Mouse (Mus musculus) limb, embryonic 13.5 days (tissue): Measurements from ENCODE around the gene Rimbp2. TPM values are rescaled to one million over a fixed set of nuclear protein-coding genes. Genes with fewer than 3 reads are reported as not detected.
"Not testable (repeated sequence)": the region's sequence is repeated elsewhere in the genome, so short reads cannot be mapped to it uniquely, and the experiment has no call there.

Source experiments
- ATAC-seq: fragments of 200-750 bp; cut with Nextera tagmentation; 2 replicates; pipeline ENCODE4 v1.8.0; 2017; ENCODE audit warnings: low read depth, moderate number of reproducible peaks, moderate TSS enrichment; ENCODE audit not compliant: low FRiP score
- H3K27ac ChIP-seq: fragments of 300-500 bp; sonication (generic); 2 replicates; pipeline ENCODE4 v1.5.1; 2015; ENCODE audit warnings: inconsistent platforms, mild to moderate bottlenecking, moderate library complexity
- H3K27me3 ChIP-seq: fragments of 300-500 bp; sonication (generic); 2 replicates; pipeline ENCODE4 v1.6.1; 2015; ENCODE audit warnings: mild to moderate bottlenecking, inconsistent platforms
- H3K36me3 ChIP-seq: fragments of 300-500 bp; sonication (generic); 2 replicates; pipeline ENCODE4 v1.6.1; 2015; ENCODE audit warnings: inconsistent platforms, mild to moderate bottlenecking, moderate library complexity
- H3K4me1 ChIP-seq: fragments of 300-500 bp; sonication (generic); 2 replicates; pipeline ENCODE4 v1.6.1; 2015; ENCODE audit warnings: inconsistent platforms
- H3K4me2 ChIP-seq: fragments of 300-500 bp; sonication (generic); replicated peaks from 2 replicates; pipeline ENCODE4 v1.6.1; 2015; ENCODE audit warnings: inconsistent platforms, mild to moderate bottlenecking, moderate library complexity
- H3K4me3 ChIP-seq: fragments of 300-500 bp; sonication (generic); 2 replicates; pipeline ENCODE4 v1.5.1; 2015; ENCODE audit warnings: moderate library complexity, mild to moderate bottlenecking, inconsistent platforms
- H3K9ac ChIP-seq: fragments of 300-500 bp; sonication (generic); 2 replicates; pipeline ENCODE4 v1.6.1; 2015; ENCODE audit warnings: mild to moderate bottlenecking, inconsistent platforms
- H3K9me3 ChIP-seq: fragments of 300-500 bp; sonication (generic); 2 replicates; pipeline ENCODE4 v1.6.1; 2016; ENCODE audit warnings: inconsistent platforms
- whole genome bisulfite sequencing: fragments of 180-500 bp; shearing (Covaris S2); methylation state at CpG from one replicate; pipeline ENCODE4 v1.1.7; 2015; 5-methylcytosine and 5-hydroxymethylcytosine counted together
- polyA plus RNA-seq: library from polyadenylated mRNA; unstranded; fragments of >200 nt; fragmentation: Nextera tagmentation; extraction: Ambion mirVana; gene quantifications from 2 replicates; pipeline ENCODE4 v1.2.1, GENCODE M21; 2015

Rimbp2 gene
- polyA plus RNA-seq, 1 experiment from 2014 or later, result 0.04 TPM

DNA sequence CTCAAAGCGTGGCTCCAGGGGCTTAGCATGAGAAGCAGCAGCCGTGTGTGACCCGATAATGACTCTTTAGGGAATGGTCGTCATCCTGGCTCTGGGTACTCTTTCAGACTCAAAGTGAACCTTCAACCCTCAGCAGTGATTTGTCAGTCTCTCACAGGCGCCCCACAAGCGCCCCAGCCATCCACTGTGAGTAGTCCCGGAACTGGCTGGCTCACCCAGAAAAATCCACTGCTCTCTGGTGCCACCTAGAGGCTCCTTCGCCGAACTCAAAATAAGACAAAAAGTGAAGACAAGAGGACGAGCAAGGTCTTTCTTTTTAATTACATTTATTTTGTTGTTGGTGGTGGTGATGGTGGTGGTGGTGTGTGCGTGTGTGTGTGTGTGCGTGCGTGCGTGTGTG, 18.0 kb upstream of the Rimbp2 start:
- ATAC-seq, result no peak
- H3K36me3 ChIP-seq, result no peaks in the 10 kb centered on the region
- peaks cover 7% of the 10 kb centered on the region for H3K9me3 ChIP-seq
- H3K4me3 ChIP-seq, result no peak overlapping the region
- H3K27me3 ChIP-seq, result no peaks in the 10 kb centered on the region
- no peak overlapping the region for H3K27ac ChIP-seq
- 16% methylated on average over 14 of the region's 14 CpGs for whole genome bisulfite sequencing
- no peaks in the 10 kb centered on the region for H3K4me1 ChIP-seq
- peak overlapping the region; percentile 28 for H3K4me2 ChIP-seq
- no peak overlapping the region for H3K9ac ChIP-seq

GRCm38 (mm10) chr5:128970878-128971277, 17.6 kb upstream of the Rimbp2 start:
- WGBS, result 67% methylated on average over 10 of the region's 10 CpGs
- no peaks in the 10 kb centered on the region for H3K4me1 ChIP-seq
- no peaks in the 10 kb centered on the region for H3K27me3 ChIP-seq
- no peaks in the 10 kb centered on the region for H3K36me3 ChIP-seq
- H3K4me3 ChIP-seq, result no peak overlapping the region
- ATAC-seq, result no peak
- peaks cover 7% of the 10 kb centered on the region for H3K9me3 ChIP-seq
- H3K27ac ChIP-seq, result no peak overlapping the region
- peak overlapping the region; percentile 28 for H3K4me2 ChIP-seq
- no peak overlapping the region for H3K9ac ChIP-seq

DNA sequence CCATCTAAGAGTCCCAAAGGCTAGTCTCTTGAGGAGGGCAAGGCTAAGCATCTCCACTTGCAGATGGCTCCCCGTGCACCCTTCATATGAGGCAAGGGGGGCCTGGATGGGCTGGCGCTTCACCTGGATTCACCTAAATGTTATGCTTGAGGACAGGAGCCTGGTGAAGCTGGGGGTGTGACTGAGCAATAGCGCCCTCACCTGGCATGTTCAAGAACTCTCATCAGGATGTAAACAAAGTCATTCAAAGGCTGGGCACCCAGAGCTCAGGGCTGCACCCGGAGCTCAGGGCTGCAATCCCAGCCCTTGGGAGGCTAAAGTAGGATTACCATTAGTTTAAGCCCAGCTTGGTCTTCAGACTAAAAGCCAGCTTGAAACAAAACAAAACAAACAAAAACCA, 11.1 kb upstream of the Rimbp2 start:
- WGBS, result 50% methylated on average over 4 of the region's 4 CpGs

GRCm38 (mm10) chr5:128958916-128959315, 5.6 kb upstream of the Rimbp2 start:
- peaks cover 18% of the 10 kb centered on the region for H3K9me3 ChIP-seq
- H3K36me3 ChIP-seq, result no peaks in the 10 kb centered on the region
- H3K27ac ChIP-seq, result no peak overlapping the region
- no peak overlapping the region for H3K4me3 ChIP-seq
- WGBS, result 84% methylated on average over 3 of the region's 3 CpGs
- no peaks in the 10 kb centered on the region for H3K4me1 ChIP-seq
- ATAC-seq, result no peak
- H3K4me2 ChIP-seq, result no peak overlapping the region
- no peak overlapping the region for H3K9ac ChIP-seq
- peaks cover 2% of the 10 kb centered on the region; the same call in 1 of the 2 replicates for H3K27me3 ChIP-seq

More for the DNA sequence above, 11.1 kb upstream of the Rimbp2 start:
- H3K4me1 ChIP-seq, result no peaks in the 10 kb centered on the region
- no peaks in the 10 kb centered on the region for H3K27me3 ChIP-seq
- H3K27ac ChIP-seq, result no peak overlapping the region
- no peak overlapping the region for H3K9ac ChIP-seq
- H3K36me3 ChIP-seq, result no peaks in the 10 kb centered on the region
- H3K4me3 ChIP-seq, result no peak overlapping the region
- H3K9me3 ChIP-seq, result peaks cover 16% of the 10 kb centered on the region
- no peak overlapping the region for H3K4me2 ChIP-seq
- no peak for ATAC-seq

GRCm38 (mm10) chr5:128954371-128954770, 1.1 kb upstream of the Rimbp2 start:
- ATAC-seq, result not testable (repeated sequence)
- 90% methylated on average over 5 of the region's 5 CpGs for WGBS

DNA sequence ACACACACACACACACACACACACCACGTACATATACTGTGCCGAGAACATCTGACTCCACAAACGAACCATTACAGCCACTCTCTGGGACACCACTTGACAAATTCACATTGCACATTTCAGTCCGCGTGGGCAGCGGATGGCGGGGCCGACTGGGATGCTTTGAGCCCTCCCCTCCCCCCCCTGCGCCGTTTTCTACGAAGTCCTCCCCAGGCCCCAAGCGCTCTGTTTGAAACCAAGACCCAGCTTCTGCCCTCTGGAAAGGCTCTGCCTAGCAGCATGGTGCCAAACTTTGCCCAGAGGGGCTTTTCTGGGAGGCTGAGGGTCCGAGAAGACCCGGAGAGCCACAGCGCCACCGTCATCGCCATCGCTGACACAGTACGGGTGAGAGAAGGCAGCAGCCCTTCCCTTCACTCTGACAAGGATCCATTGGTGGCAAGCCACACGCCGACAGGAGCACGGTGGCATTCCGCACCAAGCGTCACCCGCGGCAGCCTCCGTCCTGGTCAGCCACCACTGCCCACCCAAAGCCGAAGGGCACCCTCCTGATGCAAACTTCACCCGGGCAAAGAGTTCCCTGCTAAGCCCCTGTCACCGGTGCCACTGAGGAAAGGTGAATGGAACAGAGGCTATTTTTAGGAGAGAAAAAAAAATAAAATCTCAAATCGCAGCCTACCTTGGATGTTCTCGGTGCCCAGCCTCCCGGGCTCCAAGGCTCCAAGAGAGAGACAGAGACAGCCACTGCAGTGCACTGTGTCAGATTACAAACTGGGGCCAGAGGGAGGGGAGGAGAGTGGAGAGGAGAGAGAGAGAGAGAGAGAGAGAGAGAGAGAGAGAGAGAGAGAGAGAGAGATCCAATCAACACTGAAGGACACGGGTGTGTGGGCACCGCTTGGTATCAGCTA, 743 bp downstream of the Rimbp2 start:
- no peaks in the 10 kb centered on the region for H3K36me3 ChIP-seq
- 0 out of 2 replicates have a peak, but pooled peaks cover 7% of the 10 kb centered on the region for H3K9me3 ChIP-seq
- H3K4me2 ChIP-seq, result peak overlapping the region; percentile 71
- peaks cover 34% of the 10 kb centered on the region for H3K27me3 ChIP-seq
- H3K27ac ChIP-seq, result no peak overlapping the region
- WGBS, result under 1% methylated on average over 33 of the region's 35 CpGs
- H3K4me3 ChIP-seq, result peak overlapping the region; percentile 42
- peak overlapping the region; percentile 56 for H3K9ac ChIP-seq
- H3K4me1 ChIP-seq, result peaks cover 7% of the 10 kb centered on the region
- ATAC-seq, result no peak

More at GRCm38 (mm10) chr5:128954371-128954770, 1.1 kb upstream of the Rimbp2 start:
- peaks cover 34% of the 10 kb centered on the region for H3K27me3 ChIP-seq
- not testable (repeated sequence) for H3K36me3 ChIP-seq, H3K4me2 ChIP-seq, H3K9ac ChIP-seq, H3K9me3 ChIP-seq, H3K27ac ChIP-seq, H3K4me3 ChIP-seq, H3K4me1 ChIP-seq

- no peak overlapping the region for H3K9ac ChIP-seq
- peaks cover 34% of the 10 kb centered on the region for H3K27me3 ChIP-seq
- no peak overlapping the region for H3K4me3 ChIP-seq
- 0 out of 2 replicates have a peak, but pooled peaks cover 7% of the 10 kb centered on the region for H3K9me3 ChIP-seq
- no peak overlapping the region for H3K27ac ChIP-seq
- H3K4me1 ChIP-seq, result peaks cover 7% of the 10 kb centered on the region
- no peak for ATAC-seq
- peak overlapping the region; percentile 71; the same call in 1 of the 2 replicates for H3K4me2 ChIP-seq
- WGBS, result 35% methylated on average over 4 of the region's 4 CpGs
- no peaks in the 10 kb centered on the region for H3K36me3 ChIP-seq
These were observed 1.8 kb downstream of the Rimbp2 start for GRCm38 (mm10) chr5:128951472-128951871.

DNA sequence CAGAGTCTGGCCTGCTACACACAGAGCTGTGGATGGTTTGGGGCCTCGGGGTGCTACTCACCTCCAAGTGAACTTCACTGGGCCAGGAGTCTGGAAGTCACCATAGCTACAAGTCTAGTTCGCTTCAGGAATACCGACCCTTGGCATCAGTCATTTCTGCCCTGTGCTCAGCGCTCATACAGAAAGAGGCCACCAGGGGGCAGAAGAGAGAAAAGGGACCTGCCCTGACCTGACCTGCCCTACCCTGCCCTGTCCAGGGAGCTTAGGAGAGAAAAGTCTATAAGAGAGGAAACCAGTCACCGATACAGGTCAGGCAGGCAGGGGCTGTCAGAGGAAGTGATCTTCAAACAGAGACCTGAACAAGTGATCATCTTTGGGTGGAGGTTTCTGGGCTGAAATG, 6.2 kb downstream of the Rimbp2 start:
- no peaks in the 10 kb centered on the region for H3K36me3 ChIP-seq
- H3K9me3 ChIP-seq, result no peaks in the 10 kb centered on the region
- no peaks in the 10 kb centered on the region for H3K4me1 ChIP-seq
- no peak overlapping the region for H3K27ac ChIP-seq
- H3K4me2 ChIP-seq, result no peak overlapping the region
- 78% methylated on average over 5 of the region's 5 CpGs for WGBS
- no peak overlapping the region for H3K4me3 ChIP-seq
- no peak overlapping the region for H3K9ac ChIP-seq
- H3K27me3 ChIP-seq, result peaks cover 14% of the 10 kb centered on the region
- no peak for ATAC-seq

GRCm38 (mm10) chr5:128940436-128940835, 12.8 kb downstream of the Rimbp2 start:
- Histone ChIP-seq H3K27me3 (no peaks in the 10 kb centered on the region), H3K9me3 (no peaks in the 10 kb centered on the region), H3K4me1 (0 out of 2 replicates have a peak, but pooled peaks cover 1% of the 10 kb centered on the region), H3K27ac (no peak overlapping the region), H3K9ac (no peak overlapping the region), H3K36me3 (no peaks in the 10 kb centered on the region), H3K4me2 (no peak overlapping the region), H3K4me3 (no peak overlapping the region)
- no peak for ATAC-seq
- 66% methylated on average over 10 of the region's 10 CpGs for WGBS

DNA sequence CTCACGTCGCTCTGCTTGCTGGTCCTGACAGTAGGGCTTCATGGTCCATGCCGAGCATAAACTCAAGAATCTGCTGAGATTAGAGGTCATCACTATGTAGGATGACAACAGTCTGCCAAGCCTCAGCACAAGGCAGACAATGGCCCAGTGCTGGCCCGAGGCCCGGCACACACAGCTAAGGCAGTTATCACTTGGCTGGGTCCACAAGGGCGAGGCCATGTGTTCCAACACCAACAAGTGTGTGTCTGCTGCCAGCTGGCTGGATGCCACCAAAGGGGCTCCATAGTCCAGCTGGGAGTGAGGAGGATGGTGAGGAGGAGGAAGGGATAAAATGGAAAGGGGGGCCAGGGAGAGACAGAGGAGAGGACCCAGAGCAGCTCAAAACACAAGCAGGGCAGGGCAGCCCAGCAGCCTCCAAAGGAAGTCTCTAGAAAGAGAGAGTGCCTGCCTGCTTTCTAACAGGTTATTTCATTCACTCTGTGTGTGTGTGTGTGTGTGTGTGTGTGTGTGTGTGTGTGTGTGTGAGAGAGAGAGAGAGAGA, 17.9 kb downstream of the Rimbp2 start:
- 0 out of 2 replicates have a peak, but pooled peaks have one; percentile 8 for ATAC-seq
- Histone ChIP-seq H3K27ac (no peak overlapping the region), H3K9me3 (no peaks in the 10 kb centered on the region), H3K9ac (no peak overlapping the region), H3K4me2 (no peak overlapping the region), H3K27me3 (no peaks in the 10 kb centered on the region), H3K4me3 (no peak overlapping the region), H3K36me3 (no peaks in the 10 kb centered on the region), H3K4me1 (0 out of 2 replicates have a peak, but pooled peaks cover 3% of the 10 kb centered on the region)
- 75% methylated on average over 6 of the region's 6 CpGs for WGBS

GRCm38 (mm10) chr5:128932776-128933175, 20.5 kb downstream of the Rimbp2 start:
- ATAC-seq, result no peak
- no peaks in the 10 kb centered on the region for H3K9me3 ChIP-seq
- H3K27ac ChIP-seq, result no peak overlapping the region
- H3K36me3 ChIP-seq, result no peaks in the 10 kb centered on the region
- H3K4me2 ChIP-seq, result no peak overlapping the region
- H3K4me3 ChIP-seq, result no peak overlapping the region
- H3K27me3 ChIP-seq, result no peaks in the 10 kb centered on the region
- 0 out of 2 replicates have a peak, but pooled peaks cover 3% of the 10 kb centered on the region for H3K4me1 ChIP-seq
- WGBS, result 41% methylated on average over 5 of the region's 5 CpGs
- no peak overlapping the region for H3K9ac ChIP-seq

- Histone ChIP-seq H3K4me3 (no peak overlapping the region), H3K36me3 (no peaks in the 10 kb centered on the region), H3K9me3 (no peaks in the 10 kb centered on the region), H3K4me2 (no peak overlapping the region), H3K27me3 (peaks cover 2% of the 10 kb centered on the region; the same call in 1 of the 2 replicates), H3K4me1 (no peaks in the 10 kb centered on the region), H3K9ac (no peak overlapping the region), H3K27ac (no peak overlapping the region)
- no peak for ATAC-seq
- 83% methylated on average over 4 of the region's 4 CpGs for WGBS
These were observed 28.2 kb downstream of the Rimbp2 start for GRCm38 (mm10) chr5:128925073-128925472.
